Mouse (Mus musculus) left cerebral cortex, postnatal 4 days (tissue): ENCODE data around the gene Fbxo24. TPM values are rescaled to one million over a fixed set of nuclear protein-coding genes. Genes with fewer than 3 reads are reported as not detected.
"Not testable (repeated sequence)": the region's sequence is repeated elsewhere in the genome, so short reads cannot be mapped to it uniquely, and the experiment has no call there.

Source experiments
- DNase-seq: peaks from one replicate; pipeline ENCODE4 v3.0.0-alpha.2; 2022
- intact Hi-C: fragments of 180-260 bp; cut with DNase I; formaldehyde crosslinking; loops from one replicate; pipeline ENCODE4 v1.15.1; 2025
- total RNA-seq, 2 experiments: library from RNA; stranded (reverse); gene quantifications; 2 replicates each; pipeline ENCODE4 v1.2.3; 2021

Fbxo24 gene
- total RNA-seq, 2 experiments from 2014 or later: 0.20 TPM; not detected in 1

DNA sequence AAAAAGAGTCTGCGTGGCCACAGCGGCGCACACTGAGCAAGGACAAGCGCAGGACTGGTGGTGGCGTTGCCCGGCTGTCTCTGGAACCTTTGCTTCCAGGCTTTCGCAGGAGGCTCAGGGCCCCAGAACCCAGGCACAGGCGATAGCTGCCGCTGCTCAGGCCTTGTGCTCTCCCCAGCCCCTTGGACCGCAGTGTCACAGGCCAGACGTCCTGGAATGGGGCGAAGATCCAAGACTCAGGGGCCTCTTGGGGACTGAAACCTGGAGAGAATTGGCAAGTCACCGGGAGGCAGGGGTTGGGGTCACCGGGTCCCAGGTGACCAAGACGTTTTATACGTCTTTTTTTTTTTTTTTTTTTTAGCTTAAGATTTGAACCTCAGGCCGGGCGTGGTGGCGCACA lies 15.7 kb upstream of the Fbxo24 start:
- DNase-seq: no peak
- intact Hi-C loops: no loop called here

GRCm38 (mm10) chr5:137642886-137643285 lies 14.1 kb upstream of the Fbxo24 start:
- intact Hi-C loops: no loop called here
- DNase-seq: no peak

GRCm38 (mm10) chr5:137641054-137641453 lies 12.3 kb upstream of the Fbxo24 start, which contains the start of gene Sap25:
TSS of gene Sap25 (plus strand) at chr5:137641334.
- DNase-seq: no peak
- intact Hi-C loops: no loop called here

- no peak for DNase-seq
- intact Hi-C loops: no loop called here
Measured at GRCm38 (mm10) chr5:137639472-137639871, 10.7 kb upstream of the Fbxo24 start.

- intact Hi-C loops: no loop called here
- DNase-seq: no peak
Measured at GRCm38 (mm10) chr5:137633397-137634084, 4.7 kb upstream of the Fbxo24 start.

- intact Hi-C loops: no loop called here
- no peak for DNase-seq
Measured at GRCm38 (mm10) chr5:137631591-137631990, 2.8 kb upstream of the Fbxo24 start.

DNA sequence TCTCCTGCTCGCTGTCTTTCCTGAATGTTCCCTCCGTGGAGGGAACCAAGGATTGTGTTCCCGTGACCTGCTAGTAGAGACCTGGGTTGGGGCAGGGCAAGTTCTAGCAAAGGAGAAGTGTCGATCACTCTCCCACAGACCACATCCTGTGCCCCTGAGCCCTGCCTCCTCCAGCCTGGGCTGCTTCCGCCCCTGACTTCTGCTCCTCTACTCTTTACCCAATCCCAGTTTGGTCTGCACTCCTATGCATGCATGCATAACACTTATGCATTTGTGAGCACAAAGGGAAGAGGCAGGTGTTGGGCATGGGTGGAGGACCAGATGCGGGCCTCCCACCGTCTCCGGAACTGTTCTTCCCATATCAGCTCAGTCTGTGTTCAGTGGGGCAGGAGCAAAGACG lies 2.4 kb upstream of the Fbxo24 start:
- no peak for DNase-seq
- intact Hi-C loops: no loop called here

DNA sequence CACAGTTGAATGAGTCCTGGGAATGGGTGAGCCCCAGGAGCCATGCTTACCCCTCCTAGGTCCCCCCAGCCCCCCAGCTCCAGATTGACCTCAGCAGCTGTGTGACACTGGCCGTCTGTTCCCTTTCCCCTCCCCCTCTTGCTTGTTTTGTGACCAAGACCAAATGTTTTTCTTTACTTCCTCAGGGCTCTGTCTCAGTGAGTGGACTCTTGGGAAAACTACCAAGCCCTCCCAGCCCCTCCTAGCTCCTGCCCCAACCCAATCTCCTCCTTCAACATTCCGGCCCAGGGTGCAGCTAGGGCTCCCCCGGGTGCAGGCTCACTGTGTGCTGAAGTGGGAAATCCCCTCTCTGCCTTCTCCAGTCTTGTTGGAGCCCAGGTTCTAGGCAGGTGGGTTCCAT lies 1.8 kb upstream of the Fbxo24 start:
- intact Hi-C loops: no loop called here
- no peak for DNase-seq

GRCm38 (mm10) chr5:137629906-137630545 lies 1.2 kb upstream of the Fbxo24 start:
- DNase-seq: no peak
- intact Hi-C loops: no loop called here

GRCm38 (mm10) chr5:137629306-137629721 lies 512 bp upstream of the Fbxo24 start:
- intact Hi-C loops: no loop called here
- no peak for DNase-seq

GRCm38 (mm10) chr5:137627991-137628390 lies 811 bp downstream of the Fbxo24 start:
- no peak for DNase-seq
- intact Hi-C loops: no loop called here

DNA sequence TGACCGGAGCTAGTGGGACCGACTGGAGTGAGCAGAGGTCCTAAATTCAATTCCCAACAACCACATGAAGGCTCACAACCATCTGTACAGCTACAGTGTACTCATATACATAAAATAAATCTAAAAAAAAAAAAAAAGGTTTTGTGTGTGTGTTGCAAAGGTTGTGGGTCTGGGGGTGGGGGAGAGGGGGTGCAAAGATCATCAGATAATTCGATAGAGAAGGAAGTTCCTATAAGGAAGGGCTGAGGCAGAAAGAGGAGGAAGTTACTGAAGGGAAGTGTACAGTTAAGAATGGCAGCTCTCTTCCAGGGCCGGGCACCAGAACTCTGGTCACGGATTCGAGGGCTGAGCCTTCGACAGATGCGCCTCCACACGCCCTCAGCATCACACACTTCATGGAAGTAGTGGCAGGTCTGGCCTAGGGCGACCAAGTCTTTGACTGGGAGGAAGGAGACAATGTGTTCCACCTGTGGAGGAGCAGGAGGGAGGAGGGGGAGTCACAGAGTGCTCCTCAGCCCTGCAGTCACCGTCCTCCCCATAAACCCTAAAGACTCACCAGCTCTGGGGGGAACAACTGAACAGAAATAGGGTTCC lies 4.8 kb downstream of the Fbxo24 start:
- no peak for DNase-seq
- intact Hi-C loops: no loop called here

DNA sequence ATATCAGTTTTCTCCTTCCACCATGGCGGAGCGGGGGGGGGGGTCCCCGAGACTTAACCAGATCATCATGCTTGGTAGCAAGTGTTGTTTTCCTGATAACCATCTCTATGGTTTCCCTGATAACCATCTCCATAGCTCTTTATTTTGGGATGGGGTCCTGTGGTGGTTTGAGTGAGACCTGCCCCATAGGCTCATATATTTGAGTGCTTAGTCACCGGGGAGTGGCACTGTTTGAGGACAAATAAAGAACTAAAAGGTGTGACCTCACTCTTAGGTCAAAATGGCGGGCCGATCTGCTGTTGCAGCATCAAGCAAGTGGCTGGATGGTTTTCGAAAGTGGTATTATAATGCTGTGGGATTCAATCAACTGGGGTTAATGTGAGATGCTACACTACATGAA lies 13.5 kb downstream of the Fbxo24 start:
- DNase-seq: no peak
- intact Hi-C loops: no loop called here

GRCm38 (mm10) chr5:137614921-137615320 lies 13.9 kb downstream of the Fbxo24 start:
- DNase-seq, intact Hi-C loops: not testable (repeated sequence)

DNA sequence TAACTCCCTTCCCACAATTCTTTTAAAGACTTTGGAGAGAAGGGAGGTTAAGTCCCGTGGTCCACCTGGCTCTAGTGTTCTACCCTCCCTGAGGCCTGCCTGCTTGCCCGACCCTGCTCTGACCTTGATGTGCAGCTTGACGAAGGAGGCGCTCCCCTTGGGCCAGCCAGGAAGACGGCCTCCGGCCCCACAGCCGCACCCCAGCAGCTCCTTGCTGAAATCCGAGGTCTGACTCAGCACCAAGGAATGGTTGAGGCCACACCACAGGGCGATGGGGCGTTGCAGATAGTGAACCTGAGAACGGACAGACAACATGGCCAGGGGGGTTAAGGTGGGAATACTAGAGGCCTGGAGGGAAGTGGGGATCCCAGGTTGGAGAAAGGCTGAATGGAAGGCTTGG lies 15.3 kb downstream of the Fbxo24 start, which contains the start of gene Pcolce:
Gene Pcolce, minus strand, starts transcription at position 235 of the 400 bp plus-strand sequence.
- no peak for DNase-seq
- intact Hi-C loops: no loop called here

- no peak for DNase-seq
- intact Hi-C loops: no loop called here
Measured at GRCm38 (mm10) chr5:137613076-137613475, 15.7 kb downstream of the Fbxo24 start.

DNA sequence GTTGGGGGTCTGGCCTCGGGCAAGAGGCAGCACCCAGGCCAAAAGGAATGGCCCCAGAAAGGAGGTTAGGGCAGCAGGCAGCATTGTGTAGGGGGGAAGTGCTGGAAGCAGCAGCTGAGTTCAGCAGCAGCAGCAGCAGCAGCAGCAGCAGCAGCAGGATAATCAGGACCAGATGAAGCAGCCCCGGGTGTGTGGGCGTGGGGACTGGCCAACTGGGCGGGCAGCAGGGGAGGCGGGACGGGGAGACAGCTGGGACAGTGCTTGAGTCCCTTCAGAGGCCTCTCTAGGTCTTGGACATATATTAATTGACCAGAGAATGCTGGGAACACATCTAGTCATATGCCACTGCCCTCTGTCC lies 17.6 kb downstream of the Fbxo24 start:
- intact Hi-C loops: no loop called here
- peak; percentile 35 for DNase-seq

GRCm38 (mm10) chr5:137610548-137611244 lies 18.1 kb downstream of the Fbxo24 start:
- no peak for DNase-seq
- intact Hi-C loops: no loop called here

DNA sequence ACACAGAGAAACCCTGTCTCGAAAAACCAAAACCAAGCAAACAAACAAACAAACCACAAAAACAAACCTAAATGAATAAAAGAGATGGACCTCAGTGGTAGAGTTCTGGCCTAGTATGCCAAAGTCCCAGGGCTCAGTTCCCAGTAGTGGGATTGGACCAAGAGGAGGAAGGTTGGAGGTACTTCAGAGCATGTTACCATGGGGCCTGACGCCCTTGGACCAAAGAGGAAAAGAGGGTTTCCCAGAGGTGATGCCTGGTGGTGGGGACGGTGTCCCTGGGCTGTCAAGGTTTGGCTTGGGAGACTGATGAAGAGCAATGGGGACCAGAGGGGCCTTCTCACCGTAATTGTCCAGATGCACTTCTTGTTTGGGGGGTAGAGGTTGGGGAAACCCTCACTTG lies 18.7 kb downstream of the Fbxo24 start:
- DNase-seq: no peak
- intact Hi-C loops: no loop called here

GRCm38 (mm10) chr5:137609292-137609691 lies 19.5 kb downstream of the Fbxo24 start:
- DNase-seq: no peak
- intact Hi-C loops: no loop called here

GRCm38 (mm10) chr5:137608654-137609190 lies 20.1 kb downstream of the Fbxo24 start:
- no peak for DNase-seq
- intact Hi-C loops: no loop called here
